Mouse (Mus musculus): ENCODE measurements around the gene Sh3bgrl3. TPM values are rescaled to one million over a fixed set of nuclear protein-coding genes. Genes with fewer than 3 reads are reported as not detected.

Gene Sh3bgrl3
- total and polyA plus RNA-seq, 3 experiments, result 122 to 414 TPM; not detected in 1

DNA sequence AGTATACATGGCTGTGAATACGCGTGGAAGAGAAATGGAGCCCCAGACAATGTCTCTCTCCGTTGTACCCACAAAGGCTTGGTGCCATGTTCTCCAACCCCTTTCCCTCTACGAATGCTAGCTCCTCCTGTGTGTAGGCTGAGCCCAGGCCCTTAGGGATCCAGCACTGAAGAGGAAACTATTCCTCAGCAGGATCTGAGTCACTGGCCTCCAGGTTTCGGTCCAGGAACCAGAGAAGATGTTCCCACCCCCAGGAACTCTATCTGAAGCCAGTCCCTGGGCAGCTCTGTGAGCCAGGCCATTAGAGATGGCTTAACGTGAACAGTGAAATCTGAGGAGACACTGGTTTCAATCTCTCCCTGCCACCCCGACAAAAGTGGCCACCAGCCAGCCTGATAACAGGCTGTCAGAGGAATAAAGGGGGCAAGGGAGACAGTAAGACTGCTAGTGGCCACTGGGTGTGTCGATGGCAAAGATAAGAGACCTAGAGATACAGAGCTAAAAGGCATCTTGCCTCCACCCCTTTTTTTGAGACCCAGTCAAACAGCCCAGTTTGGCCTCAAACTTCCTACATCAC, 4.0 kb upstream of the Sh3bgrl3 start:
- H3K4me1 ChIP-seq (ENCODE audit: control insufficient read depth in 1 of 2, insufficient read depth in 2 of 2, low read length in 2 of 2), result peaks cover 16 to 36% of the 10 kb centered on the region in 2 experiments
- H3K36me3 ChIP-seq (ENCODE audit: control insufficient read depth in 1 of 2, insufficient read depth in 2 of 2, low read length in 2 of 2), result peaks cover 1 to 32% of the 10 kb centered on the region in 2 experiments; a peak in 3 of 4 replicates
- H3K27ac ChIP-seq (ENCODE audit: control insufficient read depth, low read depth, low read length), result no peak overlapping the region
- TF ChIP-seq GATA1 (IDR thresholded peaks at IDR 0.05; ENCODE audit: low read depth, low read length) (peak; percentile 26; the same call in 1 of the 2 replicates), EP300 (IDR thresholded peaks at IDR 0.05; ENCODE audit: low read depth in 1 of 2, low read length in 2 of 2) (peak in 1 of 2 experiments; percentile 20; a peak in 1 of 4 replicates), USF2 (IDR thresholded peaks at IDR 0.05; ENCODE audit: borderline replicate concordance in 1 of 2, insufficient read depth in 1 of 2, low read depth in 1 of 2, low read length in 2 of 2) (no peak), RCOR1 (IDR thresholded peaks at IDR 0.05; ENCODE audit: low read depth, low read length) (peak; percentile 69)
- H3K4me3 ChIP-seq (ENCODE audit: control insufficient read depth in 1 of 2, insufficient read depth in 1 of 2, low read depth in 2 of 2, low read length in 2 of 2), result no peak overlapping the region
- no peak for DNase-seq (ENCODE audit: low read depth, low spot score)
- peaks cover 11% of the 10 kb centered on the region for H3K79me2 ChIP-seq (ENCODE audit: control insufficient read depth, insufficient read depth, low read length, poor library complexity)
- no peak overlapping the region for H3K9ac ChIP-seq (ENCODE audit: control insufficient read depth, low read depth, low read length, poor library complexity, severe bottlenecking)
- no peaks in the 10 kb centered on the region for H3K9me3 ChIP-seq (replicated peaks; ENCODE audit: insufficient read depth, low read length)
- no peaks in the 10 kb centered on the region for H3K27me3 ChIP-seq (ENCODE audit: control insufficient read depth in 1 of 2, insufficient read depth in 2 of 2, low read length in 2 of 2)

DNA sequence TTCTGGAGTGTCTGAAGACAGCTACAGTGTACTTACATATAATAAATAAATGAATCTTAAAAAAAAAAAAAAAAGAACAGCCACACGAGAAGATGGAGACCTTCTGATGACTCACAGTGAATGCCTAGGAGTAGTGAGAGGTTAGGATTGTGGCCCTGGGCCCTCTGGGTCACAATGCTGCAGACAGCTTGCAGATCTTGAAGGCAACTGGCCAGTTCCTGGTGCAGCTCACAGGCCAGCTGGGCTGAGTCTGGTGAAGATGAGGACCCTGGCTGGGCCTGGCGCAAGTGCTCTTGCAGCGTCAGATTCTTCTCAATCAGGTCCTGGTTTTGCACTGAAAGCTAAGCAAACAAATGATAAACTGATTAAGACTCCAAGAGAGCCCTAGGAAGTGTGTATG, 3.5 kb upstream of the Sh3bgrl3 start:
- Histone ChIP-seq H3K9ac (ENCODE audit: control insufficient read depth, low read depth, low read length, poor library complexity, severe bottlenecking) (no peak overlapping the region), H3K9me3 (replicated peaks; ENCODE audit: insufficient read depth, low read length) (no peaks in the 10 kb centered on the region), H3K79me2 (ENCODE audit: control insufficient read depth, insufficient read depth, low read length, poor library complexity) (peaks cover 15% of the 10 kb centered on the region), H3K27ac (ENCODE audit: control insufficient read depth, low read depth, low read length) (no peak overlapping the region), H3K36me3 (ENCODE audit: control insufficient read depth in 1 of 2, insufficient read depth in 2 of 2, low read length in 2 of 2) (peaks cover 1 to 30% of the 10 kb centered on the region in 2 experiments; a peak in 3 of 4 replicates), H3K27me3 (ENCODE audit: control insufficient read depth in 1 of 2, insufficient read depth in 2 of 2, low read length in 2 of 2) (no peaks in the 10 kb centered on the region), H3K4me3 (ENCODE audit: control insufficient read depth in 1 of 2, insufficient read depth in 1 of 2, low read depth in 2 of 2, low read length in 2 of 2) (no peak overlapping the region), H3K4me1 (ENCODE audit: control insufficient read depth in 1 of 2, insufficient read depth in 2 of 2, low read length in 2 of 2) (peaks cover 15 to 36% of the 10 kb centered on the region in 2 experiments)
- TF ChIP-seq RAD21 (IDR thresholded peaks at IDR 0.05; ENCODE audit: low read depth, low read length), result no peak
- no peak for TF ChIP-seq MYC (IDR thresholded peaks at IDR 0.05; ENCODE audit: low read depth, low read length)
- TF ChIP-seq MAX (IDR thresholded peaks at IDR 0.05; ENCODE audit: low read length), result no peak
- TF ChIP-seq JUND (IDR thresholded peaks at IDR 0.05; ENCODE audit: low read depth, low read length), result no peak
- TF ChIP-seq BHLHE40 (IDR thresholded peaks at IDR 0.05; ENCODE audit: borderline replicate concordance, low read depth, low read length), result no peak
- TF ChIP-seq HCFC1 (IDR thresholded peaks at IDR 0.05; ENCODE audit: low read depth, low read length), result no peak
- TF ChIP-seq EP300 (IDR thresholded peaks at IDR 0.05; ENCODE audit: low read depth in 1 of 2, low read length in 2 of 2), result no peak
- no peak for TF ChIP-seq GABPA (IDR thresholded peaks at IDR 0.05; ENCODE audit: low read depth, low read length)
- no peak for TF ChIP-seq USF2 (IDR thresholded peaks at IDR 0.05; ENCODE audit: borderline replicate concordance in 1 of 2, insufficient read depth in 1 of 2, low read depth in 1 of 2, low read length in 2 of 2)
- no peak for TF ChIP-seq GATA1 (IDR thresholded peaks at IDR 0.05; ENCODE audit: low read depth, low read length)
- no peak for TF ChIP-seq TCF12 (IDR thresholded peaks at IDR 0.05; ENCODE audit: low read depth, low read length)
- no peak for TF ChIP-seq ETS1 (IDR thresholded peaks at IDR 0.05; ENCODE audit: low read depth, low read length)
- TF ChIP-seq SIN3A (IDR thresholded peaks at IDR 0.05; ENCODE audit: low read length), result no peak
- no peak for TF ChIP-seq POLR2AphosphoS2 (IDR thresholded peaks at IDR 0.05; ENCODE audit: low read length)
- no peak for TF ChIP-seq SMC3 (IDR thresholded peaks at IDR 0.05; ENCODE audit: low read depth, low read length)
- TF ChIP-seq CHD2 (IDR thresholded peaks at IDR 0.05; ENCODE audit: low read length), result no peak
- no peak for DNase-seq (ENCODE audit: low read depth, low spot score)

Data from MEL (cell line).